Comparison of ENCODE assay signal across 9 mouse cellular contexts in genomic region chr4:135436291-135436690, GRCm38 (mm10). TPM values are rescaled to one million over a fixed set of nuclear protein-coding genes. Genes with fewer than 3 reads are reported as not detected.
DNase-seq lines count a peak whose midpoint lies in the region; ATAC-seq and TF ChIP-seq lines count a peak whose summit lies in the region.
"Had no signal": no experiment of that assay in that cellular context is flagged by ENCODE, and none has a peak within 500 bp of the region (broad histone marks: within the 10 kb centered on the region; RNA-seq: fewer than 3 reads in every experiment).

No protein-coding gene starts in this region.

- TF ChIP-seq CTCF in lung, adult 2 months (IDR thresholded peaks at IDR 0.05; ENCODE audit: insufficient read depth, low read length) = no peak

- H3K4me1 ChIP-seq in lung, adult 2 months (ENCODE audit: control insufficient read depth, insufficient read depth, low read length) = peaks cover 10% of the 10 kb centered on the region

- WGBS in lung, adult 2 months = 32% methylated on average over 13 of the region's 13 CpGs

- H3K4me3 ChIP-seq in lung, adult 2 months (replicated peaks; ENCODE audit: extremely low read depth, low read depth, low read length) = peak overlapping the region; percentile 19
- H3K4me3 ChIP-seq: limb, embryonic 13.5 days had no signal

- ATAC-seq in megakaryocyte, adult 5-6 weeks (ENCODE audit: poor library complexity, severe bottlenecking) = no peak

- no peak for TF ChIP-seq POLR2A in lung, adult 2 months (IDR thresholded peaks at IDR 0.05; ENCODE audit: borderline replicate concordance, extremely low read depth, low read depth, low read length)

- intact Hi-C loops in heart, postnatal 10 days (cut with DNase I) = no loop called here

- DNase-seq in adrenal gland, adult (ENCODE audit: inconsistent age in 2 of 2, low spot score in 1 of 2) = peak; percentile 41 to 64
- no peak for DNase-seq in adrenal gland, postnatal 4 days (ENCODE audit: low spot score in 2 of 2)
- peak; percentile 52 for DNase-seq in NIH3T3 (ENCODE audit: low read depth)
- peak; percentile 27 to 34 for DNase-seq in heart, postnatal 10 days
- no peak for DNase-seq in lung, adult 2 months
- DNase-seq in frontal cortex, postnatal 10 days (ENCODE audit: low spot score in 2 of 2) = no peak
- DNase-seq in right cerebral cortex, adult 2 months (ENCODE audit: low spot score in 2 of 2) = no peak

RNA-seq across cellular contexts. Expression of gene Rcan3, which starts 2.6 kb away (rescaled TPM):
- total RNA-seq in adrenal gland, postnatal 4 days (2021) = 10 to 100 TPM; 22.3 to 26.7 TPM
- 10 to 100 TPM; 18.1 to 18.8 TPM for total RNA-seq in heart, postnatal 10 days (2021)
- polyA plus RNA-seq in lung, adult 2 months (2012; rRNA removed) = 13.6 and 14.3 TPM in 2 replicates
- 11.8 and 12.0 TPM in 2 replicates for total RNA-seq in megakaryocyte, adult 5-6 weeks (2015)
- total RNA-seq in megakaryocyte, adult 5-6 weeks (2017) = 9.8 and 10.6 TPM in 2 replicates

RNA-seq across cellular contexts. Expression of gene Ncmap, which starts 38.3 kb away (rescaled TPM):
- 1 to 10 TPM in 1 of 2 experiments, under 1 TPM in 1; 0.93 to 1.2 TPM for total RNA-seq in adrenal gland, postnatal 4 days (2021)
- total RNA-seq in heart, postnatal 10 days (2021) = 1 to 10 TPM in 1 of 2 experiments, under 1 TPM in 1; 0.69 to 1.3 TPM
- polyA plus RNA-seq in lung, adult 2 months (2012; rRNA removed) = 3.0 and 5.4 TPM in 2 replicates
- total RNA-seq in megakaryocyte, adult 5-6 weeks (2015) = not detected in 2 replicates
- total RNA-seq in megakaryocyte, adult 5-6 weeks (2017) = not detected in 2 replicates

RNA-seq across cellular contexts. Expression of gene Stpg1, which starts 58.3 kb away (rescaled TPM):
- under 1 TPM; 0.59 to 0.67 TPM for total RNA-seq in adrenal gland, postnatal 4 days (2021)
- total RNA-seq in heart, postnatal 10 days (2021) = not detected
- 1.3 and 1.4 TPM in 2 replicates for polyA plus RNA-seq in lung, adult 2 months (2012; rRNA removed)
- not detected in 2 replicates for total RNA-seq in megakaryocyte, adult 5-6 weeks (2015)
- total RNA-seq in megakaryocyte, adult 5-6 weeks (2017) = 0.18 TPM in 1 of 2 replicates, not detected in the other
- polyA plus RNA-seq: limb, embryonic 13.5 days had no signal

RNA-seq across cellular contexts. Expression of gene Nipal3, which starts 58.5 kb away (rescaled TPM):
- 10 to 100 TPM; 14.0 to 24.1 TPM for total RNA-seq in adrenal gland, postnatal 4 days (2021)
- 10 to 100 TPM; 25.3 to 28.0 TPM for total RNA-seq in heart, postnatal 10 days (2021)
- 58.2 and 84.6 TPM in 2 replicates for polyA plus RNA-seq in lung, adult 2 months (2012; rRNA removed)
- 7.1 and 7.7 TPM in 2 replicates for total RNA-seq in megakaryocyte, adult 5-6 weeks (2015)
- 31.8 and 36.0 TPM in 2 replicates for total RNA-seq in megakaryocyte, adult 5-6 weeks (2017)

Comparison
In these comparisons a context has a peak if more than half of its experiments do, and no peak if none do; other contexts are left out.
1. DNase-seq: peak in adrenal gland, adult (2 of 2), NIH3T3 (single experiment) and heart, postnatal 10 days (2 of 2); none in adrenal gland, postnatal 4 days (0 of 2), lung, adult 2 months (single experiment), frontal cortex, postnatal 10 days (0 of 2) and right cerebral cortex, adult 2 months (0 of 2).